Comparison of ENCODE assay signal across 33 mouse cellular contexts in the genomic region with DNA sequence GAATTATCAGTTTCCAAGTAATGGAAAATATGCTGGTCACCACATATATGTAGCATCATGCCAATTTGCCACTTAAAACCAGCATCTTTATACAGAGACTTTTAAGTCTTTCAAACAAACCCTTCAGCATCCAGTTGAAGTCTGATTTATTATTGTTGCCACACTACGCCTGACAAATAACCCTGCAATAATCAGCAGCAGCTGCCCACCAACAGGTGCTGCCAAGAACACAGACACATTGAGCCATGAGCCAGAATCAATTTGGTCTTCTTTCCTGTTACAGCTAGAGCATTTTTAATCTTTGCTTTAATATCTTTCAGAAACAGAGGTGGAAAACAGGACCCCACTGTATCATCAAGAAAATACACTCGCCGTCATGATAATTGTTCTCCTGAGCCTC.
A peak's percentile ranks its signal among the peaks of the same experiment; 100 is the strongest.
DNase-seq lines count a peak whose midpoint lies in the region; ATAC-seq and TF ChIP-seq lines count a peak whose summit lies in the region.
"Had no signal": no experiment of that assay in that cellular context is flagged by ENCODE, and none has a peak within 500 bp of the region (broad histone marks: within the 10 kb centered on the region; RNA-seq: fewer than 3 reads in every experiment).

No protein-coding gene starts in this region.

- ATAC-seq in midbrain, postnatal 0 days (ENCODE audit: low FRiP score): no peak
- ATAC-seq in midbrain, embryonic 14.5 days (ENCODE audit: low FRiP score, low TSS enrichment): no peak
- ATAC-seq: forebrain, embryonic 16.5 days; inflammation-experienced regulatory T-cells, adult 6 months; lung, postnatal 0 days had no signal

- no peaks in the 10 kb centered on the region for H3K9me3 ChIP-seq in midbrain, postnatal 0 days (ENCODE audit: low read length)
- no peaks in the 10 kb centered on the region for H3K9me3 ChIP-seq in midbrain, embryonic 14.5 days (ENCODE audit: control insufficient read depth, low read length)
- H3K9me3 ChIP-seq: embryonic facial prominence, embryonic 13.5 days; heart, embryonic 10.5 days; heart, embryonic 15.5 days; hindbrain, embryonic 13.5 days; limb, embryonic 15.5 days; liver, embryonic 13.5 days; megakaryocyte, embryonic 14.5 days; midbrain, embryonic 12.5 days had no signal

- no peak for TF ChIP-seq CTCF in midbrain, postnatal 0 days (IDR thresholded peaks at IDR 0.05)

- peak; percentile 6 for DNase-seq in embryo, embryonic 11 days
- DNase-seq in embryo, embryonic 9.5 days (ENCODE audit: extremely low spot score): no peak
- peak; percentile 6 to 43 for DNase-seq in layer of hippocampus, adult 18-20 months (ENCODE audit: low spot score in 2 of 2)
- DNase-seq in layer of hippocampus, postnatal 25 days (ENCODE audit: extremely low spot score in 1 of 2, low spot score in 1 of 2): no peak
- DNase-seq in midbrain, postnatal 0 days (ENCODE audit: low spot score): peak; percentile 10
- DNase-seq in midbrain, embryonic 14.5 days: no peak
- no peak for DNase-seq in right cerebral cortex, postnatal 10 days (ENCODE audit: low spot score in 2 of 2)
- DNase-seq: adrenal gland, postnatal 25 days; cerebellum, adult 18-20 months; cerebellum, postnatal 25 days; gastrocnemius, postnatal 14 days; kidney, adult 11 months; kidney, postnatal 14 days; liver, embryonic 13.5 days; lung, adult 18-20 months; lung, postnatal 4 days; right cerebral cortex, adult 18-20 months; right cerebral cortex, postnatal 4 days; thymus, adult 18-20 months; thymus, postnatal 25 days had no signal

- H3K4me1 ChIP-seq in midbrain, postnatal 0 days (ENCODE audit: insufficient read depth, low read length): no peaks in the 10 kb centered on the region
- H3K4me1 ChIP-seq in midbrain, embryonic 14.5 days (ENCODE audit: control insufficient read depth, insufficient read depth, low read length): no peaks in the 10 kb centered on the region
- H3K4me1 ChIP-seq: embryonic facial prominence, embryonic 13.5 days; heart, embryonic 10.5 days; heart, embryonic 15.5 days; hindbrain, embryonic 13.5 days; limb, embryonic 15.5 days; liver, embryonic 13.5 days; megakaryocyte, embryonic 14.5 days; midbrain, embryonic 12.5 days had no signal

- H3K27me3 ChIP-seq in midbrain, postnatal 0 days (ENCODE audit: insufficient read depth, low read length): no peaks in the 10 kb centered on the region
- no peaks in the 10 kb centered on the region for H3K27me3 ChIP-seq in midbrain, embryonic 14.5 days (ENCODE audit: control insufficient read depth, insufficient read depth, low read length)
- H3K27me3 ChIP-seq: embryonic facial prominence, embryonic 13.5 days; heart, embryonic 15.5 days; hindbrain, embryonic 13.5 days; limb, embryonic 15.5 days; liver, embryonic 13.5 days; megakaryocyte, embryonic 14.5 days; midbrain, embryonic 12.5 days had no signal

- H3K4me2 ChIP-seq in midbrain, postnatal 0 days (ENCODE audit: low read depth, low read length, poor library complexity, severe bottlenecking): no peak overlapping the region
- H3K4me2 ChIP-seq in midbrain, embryonic 14.5 days (ENCODE audit: low read length): no peak overlapping the region
- H3K4me2 ChIP-seq: embryonic facial prominence, embryonic 13.5 days; heart, embryonic 15.5 days; hindbrain, embryonic 13.5 days; limb, embryonic 15.5 days; liver, embryonic 13.5 days; midbrain, embryonic 12.5 days had no signal

- no peaks in the 10 kb centered on the region for H3K36me3 ChIP-seq in midbrain, postnatal 0 days (ENCODE audit: insufficient read depth, low read length)
- H3K36me3 ChIP-seq in midbrain, embryonic 14.5 days (ENCODE audit: control insufficient read depth, insufficient read depth, low read length): no peaks in the 10 kb centered on the region
- H3K36me3 ChIP-seq: embryonic facial prominence, embryonic 13.5 days; heart, embryonic 10.5 days; heart, embryonic 15.5 days; hindbrain, embryonic 13.5 days; limb, embryonic 15.5 days; liver, embryonic 13.5 days; midbrain, embryonic 12.5 days had no signal

- WGBS in midbrain, postnatal 0 days: 88% methylated on average over 3 of the region's 3 CpGs
- WGBS in midbrain, embryonic 14.5 days: 91% methylated on average over 3 of the region's 3 CpGs

- no peak overlapping the region for H3K4me3 ChIP-seq in midbrain, postnatal 0 days (ENCODE audit: low read depth, low read length)
- no peak overlapping the region for H3K4me3 ChIP-seq in midbrain, embryonic 14.5 days (replicated peaks; ENCODE audit: low read depth, low read length)
- H3K4me3 ChIP-seq: embryonic facial prominence, embryonic 13.5 days; erythroblast, embryonic 14.5 days; heart, embryonic 10.5 days; heart, embryonic 15.5 days; hindbrain, embryonic 13.5 days; layer of hippocampus, adult 2 months; limb, embryonic 15.5 days; liver, embryonic 13.5 days; megakaryocyte, embryonic 14.5 days; midbrain, embryonic 12.5 days had no signal

- H3K27ac ChIP-seq in midbrain, postnatal 0 days (ENCODE audit: low read depth, low read length): no peak overlapping the region
- H3K27ac ChIP-seq in midbrain, embryonic 14.5 days (replicated peaks; ENCODE audit: low read depth, low read length): no peak overlapping the region
- H3K27ac ChIP-seq: embryonic facial prominence, embryonic 13.5 days; heart, embryonic 10.5 days; heart, embryonic 15.5 days; hindbrain, embryonic 13.5 days; layer of hippocampus, adult 2 months; limb, embryonic 15.5 days; liver, embryonic 13.5 days; midbrain, embryonic 12.5 days; stomach, postnatal 0 days had no signal

- H3K9ac ChIP-seq in midbrain, postnatal 0 days (replicated peaks; ENCODE audit: low read length, poor library complexity, severe bottlenecking): no peak overlapping the region
- no peak overlapping the region for H3K9ac ChIP-seq in midbrain, embryonic 14.5 days (replicated peaks; ENCODE audit: low read length)
- H3K9ac ChIP-seq: embryonic facial prominence, embryonic 13.5 days; heart, embryonic 15.5 days; hindbrain, embryonic 13.5 days; limb, embryonic 15.5 days; liver, embryonic 13.5 days; midbrain, embryonic 12.5 days had no signal

Comparison
In these comparisons a context has a peak if more than half of its experiments do, and no peak if none do; other contexts are left out.
1. DNase-seq: peak in embryo, embryonic 11 days (single experiment), layer of hippocampus, adult 18-20 months (2 of 2) and midbrain, postnatal 0 days (single experiment); none in embryo, embryonic 9.5 days (single experiment), layer of hippocampus, postnatal 25 days (0 of 2), midbrain, embryonic 14.5 days (single experiment) and right cerebral cortex, postnatal 10 days (0 of 2).